Mouse (Mus musculus): ENCODE data around the gene Adgrl4. TPM values are rescaled to one million over a fixed set of nuclear protein-coding genes. Genes with fewer than 3 reads are reported as not detected.

Gene Adgrl4
- polyA plus RNA-seq, 1 experiment from 2014 or later, result 6.4 TPM

- Histone ChIP-seq H3K27ac (replicated peaks; ENCODE audit: low read depth, low read length) (no peak overlapping the region), H3K4me2 (ENCODE audit: low read depth, low read length) (no peak overlapping the region), H3K9me3 (replicated peaks; ENCODE audit: control insufficient read depth, low read length) (no peaks in the 10 kb centered on the region), H3K9ac (replicated peaks; ENCODE audit: low read length) (no peak overlapping the region), H3K27me3 (ENCODE audit: control insufficient read depth, insufficient read depth, low read length) (no peaks in the 10 kb centered on the region), H3K4me1 (ENCODE audit: control insufficient read depth, insufficient read depth, low read length) (no peaks in the 10 kb centered on the region), H3K4me3 (ENCODE audit: low read depth, low read length) (no peak overlapping the region), H3K36me3 (replicated peaks; ENCODE audit: control insufficient read depth, insufficient read depth, low read depth, low read length) (no peaks in the 10 kb centered on the region)
- no peak for ATAC-seq (replicated peaks; ENCODE audit: insufficient number of reproducible peaks, low FRiP score, low TSS enrichment, low read depth)
- WGBS, result 70% methylated on average over 3 of the region's 3 CpGs
- no peak for DNase-seq (ENCODE audit: low spot score)
Measured at GRCm38 (mm10) chr3:151547182-151547581, 109.5 kb downstream of the Adgrl4 start.

GRCm38 (mm10) chr3:151551002-151551401 is 113.3 kb downstream of the Adgrl4 start:
- DNase-seq (ENCODE audit: low spot score), result no peak
- H3K9ac ChIP-seq (replicated peaks; ENCODE audit: low read length), result no peak overlapping the region
- no peaks in the 10 kb centered on the region for H3K27me3 ChIP-seq (ENCODE audit: control insufficient read depth, insufficient read depth, low read length)
- ATAC-seq (replicated peaks; ENCODE audit: insufficient number of reproducible peaks, low FRiP score, low TSS enrichment, low read depth), result no peak
- no peak overlapping the region for H3K4me3 ChIP-seq (ENCODE audit: low read depth, low read length)
- no peak overlapping the region for H3K4me2 ChIP-seq (ENCODE audit: low read depth, low read length)
- no peaks in the 10 kb centered on the region for H3K36me3 ChIP-seq (replicated peaks; ENCODE audit: control insufficient read depth, insufficient read depth, low read depth, low read length)
- H3K9me3 ChIP-seq (replicated peaks; ENCODE audit: control insufficient read depth, low read length), result no peaks in the 10 kb centered on the region
- no peaks in the 10 kb centered on the region for H3K4me1 ChIP-seq (ENCODE audit: control insufficient read depth, insufficient read depth, low read length)
- no peak overlapping the region for H3K27ac ChIP-seq (replicated peaks; ENCODE audit: low read depth, low read length)
- WGBS, result 55% methylated on average over 5 of the region's 5 CpGs

GRCm38 (mm10) chr3:151556635-151557034 is 118.9 kb downstream of the Adgrl4 start:
- WGBS, result 90% methylated on average over 2 of the region's 2 CpGs
- H3K27ac ChIP-seq (replicated peaks; ENCODE audit: low read depth, low read length), result no peak overlapping the region
- ATAC-seq (replicated peaks; ENCODE audit: insufficient number of reproducible peaks, low FRiP score, low TSS enrichment, low read depth), result no peak
- H3K27me3 ChIP-seq (ENCODE audit: control insufficient read depth, insufficient read depth, low read length), result no peaks in the 10 kb centered on the region
- no peaks in the 10 kb centered on the region for H3K36me3 ChIP-seq (replicated peaks; ENCODE audit: control insufficient read depth, insufficient read depth, low read depth, low read length)
- H3K4me2 ChIP-seq (ENCODE audit: low read depth, low read length), result no peak overlapping the region
- H3K4me3 ChIP-seq (ENCODE audit: low read depth, low read length), result no peak overlapping the region
- H3K4me1 ChIP-seq (ENCODE audit: control insufficient read depth, insufficient read depth, low read length), result no peaks in the 10 kb centered on the region
- H3K9ac ChIP-seq (replicated peaks; ENCODE audit: low read length), result no peak overlapping the region
- no peak for DNase-seq (ENCODE audit: low spot score)
- no peaks in the 10 kb centered on the region for H3K9me3 ChIP-seq (replicated peaks; ENCODE audit: control insufficient read depth, low read length)

GRCm38 (mm10) chr3:151557125-151557524 is 119.4 kb downstream of the Adgrl4 start:
- ATAC-seq (replicated peaks; ENCODE audit: insufficient number of reproducible peaks, low FRiP score, low TSS enrichment, low read depth), result no peak
- WGBS, result 69% methylated on average over 2 of the region's 2 CpGs

GRCm38 (mm10) chr3:151557607-151558006 is 119.9 kb downstream of the Adgrl4 start:
- ATAC-seq (replicated peaks; ENCODE audit: insufficient number of reproducible peaks, low FRiP score, low TSS enrichment, low read depth), result no peak
- 78% methylated on average over 5 of the region's 5 CpGs for WGBS
- no peak overlapping the region for H3K27ac ChIP-seq (replicated peaks; ENCODE audit: low read depth, low read length)

More at GRCm38 (mm10) chr3:151557125-151557524, 119.4 kb downstream of the Adgrl4 start:
- H3K9me3 ChIP-seq (replicated peaks; ENCODE audit: control insufficient read depth, low read length), result no peaks in the 10 kb centered on the region
- H3K9ac ChIP-seq (replicated peaks; ENCODE audit: low read length), result no peak overlapping the region
- H3K27ac ChIP-seq (replicated peaks; ENCODE audit: low read depth, low read length), result no peak overlapping the region
- H3K36me3 ChIP-seq (replicated peaks; ENCODE audit: control insufficient read depth, insufficient read depth, low read depth, low read length), result no peaks in the 10 kb centered on the region
- no peak for DNase-seq (ENCODE audit: low spot score)
- no peaks in the 10 kb centered on the region for H3K27me3 ChIP-seq (ENCODE audit: control insufficient read depth, insufficient read depth, low read length)
- no peak overlapping the region for H3K4me2 ChIP-seq (ENCODE audit: low read depth, low read length)
- H3K4me1 ChIP-seq (ENCODE audit: control insufficient read depth, insufficient read depth, low read length), result no peaks in the 10 kb centered on the region
- H3K4me3 ChIP-seq (ENCODE audit: low read depth, low read length), result no peak overlapping the region

GRCm38 (mm10) chr3:151558374-151558773 is 120.7 kb downstream of the Adgrl4 start:
- H3K9me3 ChIP-seq (replicated peaks; ENCODE audit: control insufficient read depth, low read length), result no peaks in the 10 kb centered on the region
- H3K4me3 ChIP-seq (ENCODE audit: low read depth, low read length), result no peak overlapping the region
- DNase-seq (ENCODE audit: low spot score) (no peak), ATAC-seq (replicated peaks; ENCODE audit: insufficient number of reproducible peaks, low FRiP score, low TSS enrichment, low read depth) (no peak)
- H3K36me3 ChIP-seq (replicated peaks; ENCODE audit: control insufficient read depth, insufficient read depth, low read depth, low read length), result no peaks in the 10 kb centered on the region
- H3K27me3 ChIP-seq (ENCODE audit: control insufficient read depth, insufficient read depth, low read length), result no peaks in the 10 kb centered on the region
- no peak overlapping the region for H3K27ac ChIP-seq (replicated peaks; ENCODE audit: low read depth, low read length)
- H3K4me1 ChIP-seq (ENCODE audit: control insufficient read depth, insufficient read depth, low read length), result no peaks in the 10 kb centered on the region
- no peak overlapping the region for H3K9ac ChIP-seq (replicated peaks; ENCODE audit: low read length)
- WGBS, result 60% methylated on average over 4 of the region's 4 CpGs
- no peak overlapping the region for H3K4me2 ChIP-seq (ENCODE audit: low read depth, low read length)

More at GRCm38 (mm10) chr3:151557607-151558006, 119.9 kb downstream of the Adgrl4 start:
- Histone ChIP-seq H3K9ac (replicated peaks; ENCODE audit: low read length) (no peak overlapping the region), H3K4me1 (ENCODE audit: control insufficient read depth, insufficient read depth, low read length) (no peaks in the 10 kb centered on the region), H3K27me3 (ENCODE audit: control insufficient read depth, insufficient read depth, low read length) (no peaks in the 10 kb centered on the region), H3K9me3 (replicated peaks; ENCODE audit: control insufficient read depth, low read length) (no peaks in the 10 kb centered on the region), H3K4me3 (ENCODE audit: low read depth, low read length) (no peak overlapping the region), H3K36me3 (replicated peaks; ENCODE audit: control insufficient read depth, insufficient read depth, low read depth, low read length) (no peaks in the 10 kb centered on the region), H3K4me2 (ENCODE audit: low read depth, low read length) (no peak overlapping the region)
- DNase-seq (ENCODE audit: low spot score), result no peak

GRCm38 (mm10) chr3:151565664-151566621 is 128.3 kb downstream of the Adgrl4 start:
- H3K9me3 ChIP-seq (replicated peaks; ENCODE audit: control insufficient read depth, low read length), result no peaks in the 10 kb centered on the region
- no peaks in the 10 kb centered on the region for H3K36me3 ChIP-seq (replicated peaks; ENCODE audit: control insufficient read depth, insufficient read depth, low read depth, low read length)
- no peak overlapping the region for H3K9ac ChIP-seq (replicated peaks; ENCODE audit: low read length)
- DNase-seq (ENCODE audit: low spot score) (no peak), ATAC-seq (replicated peaks; ENCODE audit: insufficient number of reproducible peaks, low FRiP score, low TSS enrichment, low read depth) (no peak)
- H3K4me1 ChIP-seq (ENCODE audit: control insufficient read depth, insufficient read depth, low read length), result no peaks in the 10 kb centered on the region
- no peak overlapping the region for H3K4me3 ChIP-seq (ENCODE audit: low read depth, low read length)
- H3K27me3 ChIP-seq (ENCODE audit: control insufficient read depth, insufficient read depth, low read length), result no peaks in the 10 kb centered on the region
- H3K4me2 ChIP-seq (ENCODE audit: low read depth, low read length), result no peak overlapping the region
- WGBS, result 62% methylated on average over 16 of the region's 16 CpGs
- no peak overlapping the region for H3K27ac ChIP-seq (replicated peaks; ENCODE audit: low read depth, low read length)

- no peaks in the 10 kb centered on the region for H3K4me1 ChIP-seq (ENCODE audit: control insufficient read depth, insufficient read depth, low read length)
- H3K4me3 ChIP-seq (ENCODE audit: low read depth, low read length), result no peak overlapping the region
- no peak overlapping the region for H3K4me2 ChIP-seq (ENCODE audit: low read depth, low read length)
- H3K36me3 ChIP-seq (replicated peaks; ENCODE audit: control insufficient read depth, insufficient read depth, low read depth, low read length), result no peaks in the 10 kb centered on the region
- DNase-seq (ENCODE audit: low spot score) (peak; percentile 73), ATAC-seq (replicated peaks; ENCODE audit: insufficient number of reproducible peaks, low FRiP score, low TSS enrichment, low read depth) (no peak)
- H3K27me3 ChIP-seq (ENCODE audit: control insufficient read depth, insufficient read depth, low read length), result no peaks in the 10 kb centered on the region
- H3K27ac ChIP-seq (replicated peaks; ENCODE audit: low read depth, low read length), result no peak overlapping the region
- H3K9me3 ChIP-seq (replicated peaks; ENCODE audit: control insufficient read depth, low read length), result no peaks in the 10 kb centered on the region
- 57% methylated on average over 5 of the region's 5 CpGs for WGBS
- H3K9ac ChIP-seq (replicated peaks; ENCODE audit: low read length), result no peak overlapping the region
Measured at GRCm38 (mm10) chr3:151566629-151567028, 128.9 kb downstream of the Adgrl4 start.
